Mouse (Mus musculus) heart, embryonic 11.5 days (tissue): Measurements from ENCODE around the gene Krt18. TPM values are rescaled to one million over a fixed set of nuclear protein-coding genes. Genes with fewer than 3 reads are reported as not detected.

Experiments
- ATAC-seq: fragments of 200-750 bp; cut with Nextera tagmentation; replicated peaks from 2 replicates; pipeline ENCODE4 v1.8.0; 2017; ENCODE audit warnings: moderate library complexity; ENCODE audit not compliant: insufficient number of reproducible peaks, low FRiP score, low TSS enrichment
- H3K27ac ChIP-seq: fragments of 300-500 bp; sonication (generic); 2 replicates; pipeline ENCODE4 v1.5.1; 2014; ENCODE audit warnings: mild to moderate bottlenecking, low read depth, low read length
- H3K27me3 ChIP-seq: fragments of 300-500 bp; sonication (generic); 2 replicates; pipeline ENCODE4 v1.6.1; 2014; ENCODE audit warnings: mild to moderate bottlenecking, low read length, mixed read lengths; ENCODE audit not compliant: control insufficient read depth, insufficient read depth
- H3K36me3 ChIP-seq: fragments of 300-500 bp; sonication (generic); 2 replicates; pipeline ENCODE4 v1.6.1; 2014; ENCODE audit warnings: mild to moderate bottlenecking, low read length, moderate library complexity, mixed read lengths; ENCODE audit not compliant: control insufficient read depth, insufficient read depth
- H3K4me1 ChIP-seq: fragments of 300-500 bp; sonication (generic); 2 replicates; pipeline ENCODE4 v1.6.1; 2014; ENCODE audit warnings: low read length; ENCODE audit not compliant: control insufficient read depth, insufficient read depth
- H3K4me2 ChIP-seq: fragments of 300-500 bp; sonication (generic); 2 replicates; pipeline ENCODE4 v1.6.1; 2014; ENCODE audit warnings: mild to moderate bottlenecking, moderate library complexity
- H3K4me3 ChIP-seq: fragments of 300-500 bp; sonication (generic); 2 replicates; pipeline ENCODE4 v1.5.1; 2014; ENCODE audit warnings: low read depth, low read length
- H3K9ac ChIP-seq: fragments of 300-500 bp; sonication (generic); 2 replicates; pipeline ENCODE4 v1.6.1; 2014; ENCODE audit warnings: mild to moderate bottlenecking, low read depth, low read length, moderate library complexity
- H3K9me3 ChIP-seq: fragments of 300-500 bp; sonication (generic); replicated peaks from 2 replicates; pipeline ENCODE4 v1.6.1; 2016; ENCODE audit warnings: low read length; ENCODE audit not compliant: control insufficient read depth
- WGBS: fragments of 180-500 bp; shearing (Covaris S2); extraction: QIAGEN DNeasy Blood & Tissue Kit; methylation state at CpG from one replicate; pipeline ENCODE4 v1.1.7; 2014; ENCODE audit not compliant: insufficient replicate concordance; 5-methylcytosine and 5-hydroxymethylcytosine counted together
- polyA plus RNA-seq: library from polyadenylated mRNA; unstranded; fragments of >200 nt; fragmentation: Nextera tagmentation; extraction: Ambion mirVana; gene quantifications from 2 replicates; pipeline ENCODE4 v1.2.1, GENCODE M21; 2014

The Krt18 gene
- 39.3 and 41.9 TPM in 2 replicates for polyA plus RNA-seq

DNA sequence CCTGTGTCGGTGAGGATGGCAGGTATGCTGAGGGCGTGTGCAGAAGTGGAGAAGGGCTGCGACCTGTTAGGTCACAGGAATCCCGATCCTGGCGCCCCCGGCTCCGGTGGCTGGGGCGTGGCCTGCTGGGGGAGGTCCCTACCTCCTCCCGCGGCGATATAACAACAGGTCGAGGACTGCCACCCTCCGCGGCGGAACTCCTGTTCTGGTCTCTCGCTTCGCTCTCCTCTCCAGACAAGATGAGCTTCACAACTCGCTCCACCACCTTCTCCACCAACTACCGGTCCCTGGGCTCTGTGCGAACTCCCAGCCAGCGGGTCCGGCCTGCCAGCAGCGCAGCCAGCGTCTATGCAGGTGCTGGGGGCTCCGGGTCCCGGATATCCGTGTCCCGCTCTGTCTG is at the start of gene Krt18:
TSS of gene Krt18 (plus strand) at position 141 of the 400 bp plus-strand sequence.
- peak within 1 kb of the TSS; percentile 72 for H3K9ac ChIP-seq
- H3K27me3 ChIP-seq = peaks cover 14% of the 10 kb centered on the region
- peak within 1 kb of the TSS; percentile 85 for H3K4me2 ChIP-seq
- H3K9me3 ChIP-seq = no peaks in the 10 kb centered on the region
- peaks cover 16% of the 10 kb centered on the region for H3K4me1 ChIP-seq
- ATAC-seq = no peak
- 2% methylated on average over 28 of the region's 28 CpGs for WGBS
- H3K27ac ChIP-seq = peak within 1 kb of the TSS; percentile 41; the same call in 1 of the 2 replicates
- no peaks in the 10 kb centered on the region; the same call in 1 of the 2 replicates for H3K36me3 ChIP-seq
- peak within 1 kb of the TSS; percentile 50 for H3K4me3 ChIP-seq

GRCm38 (mm10) chr15:101980849-101981248 is 47.1 kb upstream of the Krt18 start:
- H3K9me3 ChIP-seq = no peaks in the 10 kb centered on the region
- H3K9ac ChIP-seq = no peak overlapping the region
- peaks cover 19% of the 10 kb centered on the region for H3K4me1 ChIP-seq
- H3K4me3 ChIP-seq = no peak overlapping the region
- WGBS = 54% methylated on average over 6 of the region's 6 CpGs
- H3K27ac ChIP-seq = no peak overlapping the region
- H3K4me2 ChIP-seq = no peak overlapping the region
- no peaks in the 10 kb centered on the region; the same call in 1 of the 2 replicates for H3K27me3 ChIP-seq
- no peak for ATAC-seq
- H3K36me3 ChIP-seq = no peaks in the 10 kb centered on the region

- peak overlapping the region; percentile 64; the same call in 1 of the 2 replicates for H3K9ac ChIP-seq
- H3K27me3 ChIP-seq = no peaks in the 10 kb centered on the region; the same call in 1 of the 2 replicates
- H3K9me3 ChIP-seq = no peaks in the 10 kb centered on the region
- no peaks in the 10 kb centered on the region for H3K36me3 ChIP-seq
- ATAC-seq = no peak
- 0 out of 2 replicates have a peak overlapping the region, but pooled peaks have one; percentile 50 for H3K27ac ChIP-seq
- H3K4me1 ChIP-seq = 0 out of 2 replicates have a peak, but pooled peaks cover 4% of the 10 kb centered on the region
- H3K4me2 ChIP-seq = peak overlapping the region; percentile 62
- peak overlapping the region; percentile 23; the same call in 1 of the 2 replicates for H3K4me3 ChIP-seq
- WGBS = 76% methylated on average over 13 of the region's 13 CpGs
These were observed 44.5 kb upstream of the Krt18 start for GRCm38 (mm10) chr15:101983315-101983948.

GRCm38 (mm10) chr15:101983949-101984601 is 43.9 kb upstream of the Krt18 start:
- Histone ChIP-seq H3K9me3 (no peaks in the 10 kb centered on the region), H3K4me2 (peak overlapping the region; percentile 62), H3K27ac (0 out of 2 replicates have a peak overlapping the region, but pooled peaks have one; percentile 50), H3K4me1 (0 out of 2 replicates have a peak, but pooled peaks cover 4% of the 10 kb centered on the region), H3K27me3 (no peaks in the 10 kb centered on the region; the same call in 1 of the 2 replicates), H3K4me3 (peak overlapping the region; percentile 23; the same call in 1 of the 2 replicates), H3K36me3 (no peaks in the 10 kb centered on the region), H3K9ac (peak overlapping the region; percentile 64; the same call in 1 of the 2 replicates)
- ATAC-seq = peak; percentile 80
- 3% methylated on average over 15 of the region's 15 CpGs for WGBS

DNA sequence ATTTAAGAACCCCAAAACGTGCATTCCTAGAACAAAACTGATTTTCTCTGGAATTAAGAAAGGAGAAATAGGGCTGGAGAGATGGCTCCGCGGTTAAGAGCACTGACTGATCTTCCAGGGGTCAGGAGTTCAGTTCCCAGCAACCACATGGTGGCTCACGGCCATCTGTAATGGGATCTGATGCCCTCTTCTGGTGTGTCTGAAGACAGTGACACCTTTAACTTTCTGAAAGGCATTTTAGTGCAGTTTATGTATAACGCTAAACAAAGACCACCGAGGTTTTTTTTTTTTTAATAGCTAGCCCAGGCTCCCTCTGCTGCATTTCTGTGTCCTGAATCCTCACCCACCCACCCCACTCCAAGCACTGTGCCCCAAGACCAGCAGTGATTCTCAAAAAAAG is 43.2 kb upstream of the Krt18 start:
- peak overlapping the region; percentile 62 for H3K4me2 ChIP-seq
- 0 out of 2 replicates have a peak, but pooled peaks cover 4% of the 10 kb centered on the region for H3K4me1 ChIP-seq
- no peaks in the 10 kb centered on the region for H3K9me3 ChIP-seq
- H3K36me3 ChIP-seq = no peaks in the 10 kb centered on the region
- ATAC-seq = no peak
- no peak overlapping the region for H3K4me3 ChIP-seq
- WGBS = 16% methylated on average over 6 of the region's 6 CpGs
- H3K27me3 ChIP-seq = no peaks in the 10 kb centered on the region; the same call in 1 of the 2 replicates
- 0 out of 2 replicates have a peak overlapping the region, but pooled peaks have one; percentile 35 for H3K9ac ChIP-seq
- no peak overlapping the region for H3K27ac ChIP-seq

DNA sequence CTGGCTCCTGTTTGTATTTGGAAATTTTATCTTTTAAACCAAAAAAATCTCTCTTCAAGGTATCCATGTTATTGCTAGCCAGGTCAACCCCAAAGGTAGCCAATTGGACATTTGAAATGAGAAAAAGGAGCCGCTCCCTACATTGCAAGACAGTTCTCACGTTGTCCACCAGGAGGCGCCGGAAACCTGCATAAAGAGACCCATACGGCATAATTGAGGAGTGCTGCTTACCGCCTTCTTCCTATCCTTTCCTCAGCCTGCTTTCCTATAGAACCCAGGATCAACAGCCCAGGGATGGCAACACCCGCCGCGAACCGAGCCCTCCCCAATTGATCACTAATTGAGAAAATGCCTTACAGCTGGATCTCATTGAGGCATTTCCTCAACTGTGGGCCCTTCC is 39.9 kb upstream of the Krt18 start:
- no peak for ATAC-seq
- no peak overlapping the region for H3K9ac ChIP-seq
- no peak overlapping the region for H3K4me2 ChIP-seq

GRCm38 (mm10) chr15:101988714-101989113 is 39.3 kb upstream of the Krt18 start:
- ATAC-seq = no peak
- no peaks in the 10 kb centered on the region for H3K36me3 ChIP-seq
- H3K27ac ChIP-seq = no peak overlapping the region
- H3K9ac ChIP-seq = no peak overlapping the region
- H3K27me3 ChIP-seq = no peaks in the 10 kb centered on the region
- no peak overlapping the region for H3K4me2 ChIP-seq
- no peak overlapping the region for H3K4me3 ChIP-seq
- 71% methylated on average over 8 of the region's 8 CpGs for WGBS
- H3K9me3 ChIP-seq = no peaks in the 10 kb centered on the region
- H3K4me1 ChIP-seq = 0 out of 2 replicates have a peak, but pooled peaks cover 4% of the 10 kb centered on the region

More for the DNA sequence above, 39.9 kb upstream of the Krt18 start:
- H3K27ac ChIP-seq = no peak overlapping the region
- H3K9me3 ChIP-seq = no peaks in the 10 kb centered on the region
- under 1% methylated on average over 10 of the region's 10 CpGs for WGBS
- no peak overlapping the region for H3K4me3 ChIP-seq
- no peaks in the 10 kb centered on the region for H3K36me3 ChIP-seq
- 0 out of 2 replicates have a peak, but pooled peaks cover 4% of the 10 kb centered on the region for H3K4me1 ChIP-seq
- no peaks in the 10 kb centered on the region; the same call in 1 of the 2 replicates for H3K27me3 ChIP-seq

GRCm38 (mm10) chr15:101990946-101991345 is 37.0 kb upstream of the Krt18 start:
- Histone ChIP-seq H3K9ac (no peak overlapping the region), H3K4me2 (no peak overlapping the region), H3K36me3 (no peaks in the 10 kb centered on the region), H3K4me3 (no peak overlapping the region), H3K4me1 (no peaks in the 10 kb centered on the region), H3K9me3 (no peaks in the 10 kb centered on the region), H3K27ac (no peak overlapping the region), H3K27me3 (no peaks in the 10 kb centered on the region)
- 83% methylated on average over 6 of the region's 6 CpGs for WGBS
- ATAC-seq = no peak
